8 mouse cellular contexts compared by ENCODE assay signal in the genomic region with DNA sequence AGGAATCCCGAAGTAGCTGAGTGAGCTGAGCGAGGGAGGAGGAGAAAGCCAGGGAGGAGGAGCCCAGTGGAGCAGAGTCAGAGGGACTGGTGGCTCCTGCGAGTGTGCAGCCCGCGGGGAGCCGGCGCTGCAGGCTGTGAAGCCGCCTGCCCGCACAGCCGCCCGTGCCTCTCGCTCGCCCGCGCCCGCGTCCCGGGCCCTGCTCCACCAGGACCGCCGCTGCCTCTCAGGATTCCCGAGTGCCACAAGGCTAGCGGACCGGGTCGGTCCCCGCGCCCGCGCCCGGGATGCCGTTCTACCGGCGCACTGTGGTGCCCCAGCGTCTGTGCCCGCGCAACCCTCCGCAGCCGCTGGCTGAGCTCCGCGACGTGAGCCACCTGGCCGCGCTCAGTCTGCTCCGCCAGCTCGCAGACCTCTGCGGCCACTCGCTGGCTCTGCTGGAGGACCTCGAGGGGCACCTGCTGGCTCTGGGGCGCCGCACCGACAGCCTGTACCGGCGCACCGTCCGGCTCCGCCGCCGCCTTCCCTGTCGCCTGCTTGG. TPM values are rescaled to one million over a fixed set of nuclear protein-coding genes. Genes with fewer than 3 reads are reported as not detected.
DNase-seq lines count a peak whose midpoint lies in the region; ATAC-seq and TF ChIP-seq lines count a peak whose summit lies in the region.

A gene (plus strand): TSS at position 105 of the 541 bp plus-strand sequence.

- 7% methylated on average over 34 of the region's 58 CpGs for WGBS in cerebellum, adult 2 months
- WGBS in hindbrain, embryonic 13.5 days, result 12% methylated on average over 42 of the region's 58 CpGs

- peak; percentile 33; the same call in 1 of the 2 replicates for TF ChIP-seq POLR2A in cerebellum, adult 2 months (IDR thresholded peaks at IDR 0.05; ENCODE audit: borderline replicate concordance, insufficient read depth, low read length)

- H3K4me3 ChIP-seq in cerebellum, adult 2 months (replicated peaks; ENCODE audit: insufficient read depth, low read depth, low read length), result peak within 1 kb of the TSS; percentile 84
- H3K4me3 ChIP-seq in hindbrain, embryonic 13.5 days, result peak within 1 kb of the TSS; percentile 51

- H3K9ac ChIP-seq in hindbrain, embryonic 13.5 days, result peak within 1 kb of the TSS; percentile 67

- TF ChIP-seq CTCF in cerebellum, adult 2 months (IDR thresholded peaks at IDR 0.05; ENCODE audit: borderline replicate concordance, insufficient read depth, low read depth, low read length), result no peak

- peak; percentile 84 for ATAC-seq in hindbrain, embryonic 13.5 days (ENCODE audit: low FRiP score)
- no peak; the same call in 1 of the 2 replicates for ATAC-seq in megakaryocyte progenitor cell, adult 5-6 weeks (replicated peaks; ENCODE audit: poor library complexity)

- no peaks in the 10 kb centered on the region for H3K36me3 ChIP-seq in hindbrain, embryonic 13.5 days

- DNase-seq in NIH3T3 (ENCODE audit: low read depth), result peak; percentile 29
- peak; percentile 69 to 76 for DNase-seq in cerebellum, adult 2 months
- DNase-seq in frontal cortex, adult 2 months (ENCODE audit: extremely low spot score in 1 of 2, low spot score in 1 of 2), result peak in 1 of 2 experiments; percentile 28
- DNase-seq in left cerebral cortex, adult 18-20 months (ENCODE audit: low spot score in 2 of 2), result peak; percentile 21 to 33
- DNase-seq in lung, postnatal 14 days, result peak; percentile 36
- peak; percentile 45 for DNase-seq in retina, embryonic 14.5 days (ENCODE audit: low spot score)

- H3K27ac ChIP-seq in cerebellum, adult 2 months (ENCODE audit: insufficient read depth, low read length), result peak within 1 kb of the TSS; percentile 94
- no peak within 1 kb of the TSS for H3K27ac ChIP-seq in hindbrain, embryonic 13.5 days

- H3K9me3 ChIP-seq in hindbrain, embryonic 13.5 days, result no peaks in the 10 kb centered on the region

- no peaks in the 10 kb centered on the region for H3K27me3 ChIP-seq in cerebellum, adult 2 months (ENCODE audit: control insufficient read depth, insufficient read depth, low read length)
- peaks cover 82% of the 10 kb centered on the region for H3K27me3 ChIP-seq in hindbrain, embryonic 13.5 days

- peak within 1 kb of the TSS; percentile 66 for H3K4me2 ChIP-seq in hindbrain, embryonic 13.5 days

- peaks cover 4% of the 10 kb centered on the region; the same call in 1 of the 2 replicates for H3K4me1 ChIP-seq in cerebellum, adult 2 months (ENCODE audit: control insufficient read depth, insufficient read depth, low read length)
- H3K4me1 ChIP-seq in hindbrain, embryonic 13.5 days (replicated peaks), result peaks cover 5% of the 10 kb centered on the region; the same call in 1 of the 2 replicates

RNA-seq across cellular contexts. Expression of the gene that starts here (rescaled TPM):
- 13.1 and 15.7 TPM in 2 replicates for polyA plus RNA-seq in cerebellum, adult 2 months (2012; rRNA removed)
- polyA plus RNA-seq in frontal cortex, adult 2 months (2012; rRNA removed), result 12.1 and 12.2 TPM in 2 replicates
- 5.2 and 7.1 TPM in 2 replicates for polyA plus RNA-seq in hindbrain, embryonic 13.5 days (2015; fragmentation: Nextera tagmentation; extraction: Ambion mirVana)
- 10 to 100 TPM; 35.5 to 38.4 TPM for total RNA-seq in left cerebral cortex, adult 18-20 months (2021)
- 20.3 and 21.1 TPM in 2 replicates for total RNA-seq in megakaryocyte progenitor cell, adult 5-6 weeks (2015)
- total RNA-seq in megakaryocyte progenitor cell, adult 5-6 weeks (2017), result 8.6 and 9.2 TPM in 2 replicates
